Mouse (Mus musculus): Measurements from ENCODE around the gene Pole3. TPM values are rescaled to one million over a fixed set of nuclear protein-coding genes. Genes with fewer than 3 reads are reported as not detected.

Pole3 gene
- total RNA-seq, 1 experiment: 32.1 TPM

GRCm38 (mm10) chr4:62544801-62545200 is 19.9 kb upstream of the Pole3 start:
- Histone ChIP-seq H3K4me1 (ENCODE audit: control insufficient read depth in 2 of 2, insufficient read depth in 2 of 2, low read length in 2 of 2, poor library complexity in 1 of 2) (no peaks in the 10 kb centered on the region), H3K9me3 (ENCODE audit: control insufficient read depth, insufficient read depth, low read depth, low read length) (no peaks in the 10 kb centered on the region), H3K27ac (ENCODE audit: insufficient read depth, low read depth, low read length, poor library complexity, severe bottlenecking) (no peak overlapping the region), H3K36me3 (ENCODE audit: control insufficient read depth, insufficient read depth, low read length, poor library complexity, severe bottlenecking) (no peaks in the 10 kb centered on the region), H3K4me3 (ENCODE audit: insufficient read depth in 1 of 2, low read depth in 1 of 2, low read length in 2 of 2, poor library complexity in 1 of 2, severe bottlenecking in 1 of 2) (no peak overlapping the region), H3K9ac (ENCODE audit: insufficient read depth, low read depth, low read length, poor library complexity, severe bottlenecking) (no peak overlapping the region)
- TF ChIP-seq CHD2 (IDR thresholded peaks at IDR 0.05; ENCODE audit: low read depth, low read length) (no peak), MAFK (IDR thresholded peaks at IDR 0.05; ENCODE audit: insufficient read depth, low read depth, low read length) (no peak), HCFC1 (IDR thresholded peaks at IDR 0.05; ENCODE audit: borderline replicate concordance, insufficient read depth, low read length) (no peak), ZC3H11A (IDR thresholded peaks at IDR 0.05; ENCODE audit: borderline replicate concordance, low read depth, low read length) (no peak), ZNF384 (IDR thresholded peaks at IDR 0.05; ENCODE audit: low read depth, low read length) (no peak)
- in situ Hi-C loops (cut with MboI; ENCODE audit: low sequenced_read_pairs in 2 of 2, unreplicated experiment in 2 of 2): no loop called here
- no peak for DNase-seq (ENCODE audit: low read depth, low spot score)

DNA sequence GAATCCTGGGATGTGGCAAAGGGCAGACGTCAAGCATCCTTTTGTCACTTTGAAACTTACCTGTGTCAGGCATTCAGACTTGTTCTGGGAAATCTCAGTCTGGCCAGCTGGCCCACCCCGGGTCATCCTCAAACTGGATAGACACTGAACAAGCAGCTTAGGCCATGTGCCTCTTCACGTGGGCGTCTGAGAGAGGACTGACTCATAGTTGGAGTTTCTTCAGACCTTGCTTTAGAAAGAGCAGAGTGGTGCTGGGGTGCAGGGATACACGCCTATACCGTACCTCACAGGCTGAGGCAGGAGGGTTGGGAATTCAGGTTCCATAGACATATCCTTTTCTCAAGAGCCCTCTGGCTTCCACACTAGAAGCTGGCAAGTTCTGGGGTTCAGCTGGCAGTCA is 18.9 kb upstream of the Pole3 start:
- TF ChIP-seq MAFK (IDR thresholded peaks at IDR 0.05; ENCODE audit: insufficient read depth, low read depth, low read length) (no peak), ZC3H11A (IDR thresholded peaks at IDR 0.05; ENCODE audit: borderline replicate concordance, low read depth, low read length) (no peak), CHD2 (IDR thresholded peaks at IDR 0.05; ENCODE audit: low read depth, low read length) (no peak), ZNF384 (IDR thresholded peaks at IDR 0.05; ENCODE audit: low read depth, low read length) (no peak), HCFC1 (IDR thresholded peaks at IDR 0.05; ENCODE audit: borderline replicate concordance, insufficient read depth, low read length) (no peak)
- H3K27ac ChIP-seq (ENCODE audit: insufficient read depth, low read depth, low read length, poor library complexity, severe bottlenecking): no peak overlapping the region
- in situ Hi-C loops (cut with MboI; ENCODE audit: low sequenced_read_pairs in 2 of 2, unreplicated experiment in 2 of 2): no loop called here
- DNase-seq (ENCODE audit: low read depth, low spot score): no peak
- no peaks in the 10 kb centered on the region for H3K36me3 ChIP-seq (ENCODE audit: control insufficient read depth, insufficient read depth, low read length, poor library complexity, severe bottlenecking)
- no peaks in the 10 kb centered on the region for H3K4me1 ChIP-seq (ENCODE audit: control insufficient read depth in 2 of 2, insufficient read depth in 2 of 2, low read length in 2 of 2, poor library complexity in 1 of 2)
- no peaks in the 10 kb centered on the region for H3K9me3 ChIP-seq (ENCODE audit: control insufficient read depth, insufficient read depth, low read depth, low read length)
- H3K9ac ChIP-seq (ENCODE audit: insufficient read depth, low read depth, low read length, poor library complexity, severe bottlenecking): no peak overlapping the region
- H3K4me3 ChIP-seq (ENCODE audit: insufficient read depth in 1 of 2, low read depth in 1 of 2, low read length in 2 of 2, poor library complexity in 1 of 2, severe bottlenecking in 1 of 2): no peak overlapping the region

GRCm38 (mm10) chr4:62541802-62542201 is 16.9 kb upstream of the Pole3 start:
- TF ChIP-seq MAFK (IDR thresholded peaks at IDR 0.05; ENCODE audit: insufficient read depth, low read depth, low read length) (no peak), ZC3H11A (IDR thresholded peaks at IDR 0.05; ENCODE audit: borderline replicate concordance, low read depth, low read length) (no peak), ZNF384 (IDR thresholded peaks at IDR 0.05; ENCODE audit: low read depth, low read length) (no peak), CHD2 (IDR thresholded peaks at IDR 0.05; ENCODE audit: low read depth, low read length) (no peak), HCFC1 (IDR thresholded peaks at IDR 0.05; ENCODE audit: borderline replicate concordance, insufficient read depth, low read length) (no peak)
- H3K9ac ChIP-seq (ENCODE audit: insufficient read depth, low read depth, low read length, poor library complexity, severe bottlenecking): no peak overlapping the region

GRCm38 (mm10) chr4:62533729-62534128 is 8.9 kb upstream of the Pole3 start:
- 0 out of 4 replicates have a peak, but pooled peaks cover 0 to 2% of the 10 kb centered on the region in 2 experiments for H3K4me1 ChIP-seq (ENCODE audit: control insufficient read depth in 2 of 2, insufficient read depth in 2 of 2, low read length in 2 of 2, poor library complexity in 1 of 2)
- H3K27ac ChIP-seq (ENCODE audit: insufficient read depth, low read depth, low read length, poor library complexity, severe bottlenecking): no peak overlapping the region
- no peak for TF ChIP-seq CHD2 (IDR thresholded peaks at IDR 0.05; ENCODE audit: low read depth, low read length)
- TF ChIP-seq ZNF384 (IDR thresholded peaks at IDR 0.05; ENCODE audit: low read depth, low read length): no peak
- TF ChIP-seq MAFK (IDR thresholded peaks at IDR 0.05; ENCODE audit: insufficient read depth, low read depth, low read length): no peak
- TF ChIP-seq ZC3H11A (IDR thresholded peaks at IDR 0.05; ENCODE audit: borderline replicate concordance, low read depth, low read length): no peak
- TF ChIP-seq HCFC1 (IDR thresholded peaks at IDR 0.05; ENCODE audit: borderline replicate concordance, insufficient read depth, low read length): no peak
- in situ Hi-C loops (cut with MboI; ENCODE audit: low sequenced_read_pairs in 2 of 2, unreplicated experiment in 2 of 2): no loop called here
- DNase-seq (ENCODE audit: low read depth, low spot score): no peak
- H3K9ac ChIP-seq (ENCODE audit: insufficient read depth, low read depth, low read length, poor library complexity, severe bottlenecking): no peak overlapping the region
- no peaks in the 10 kb centered on the region for H3K36me3 ChIP-seq (ENCODE audit: control insufficient read depth, insufficient read depth, low read length, poor library complexity, severe bottlenecking)
- no peak overlapping the region for H3K4me3 ChIP-seq (ENCODE audit: insufficient read depth in 1 of 2, low read depth in 1 of 2, low read length in 2 of 2, poor library complexity in 1 of 2, severe bottlenecking in 1 of 2)
- no peaks in the 10 kb centered on the region for H3K9me3 ChIP-seq (ENCODE audit: control insufficient read depth, insufficient read depth, low read depth, low read length)

More at GRCm38 (mm10) chr4:62541802-62542201, 16.9 kb upstream of the Pole3 start:
- no peak for DNase-seq (ENCODE audit: low read depth, low spot score)
- in situ Hi-C loops (cut with MboI; ENCODE audit: low sequenced_read_pairs in 2 of 2, unreplicated experiment in 2 of 2): no loop called here
- H3K9me3 ChIP-seq (ENCODE audit: control insufficient read depth, insufficient read depth, low read depth, low read length): no peaks in the 10 kb centered on the region
- H3K4me3 ChIP-seq (ENCODE audit: insufficient read depth in 1 of 2, low read depth in 1 of 2, low read length in 2 of 2, poor library complexity in 1 of 2, severe bottlenecking in 1 of 2): no peak overlapping the region
- no peaks in the 10 kb centered on the region for H3K4me1 ChIP-seq (ENCODE audit: control insufficient read depth in 2 of 2, insufficient read depth in 2 of 2, low read length in 2 of 2, poor library complexity in 1 of 2)
- H3K27ac ChIP-seq (ENCODE audit: insufficient read depth, low read depth, low read length, poor library complexity, severe bottlenecking): no peak overlapping the region
- H3K36me3 ChIP-seq (ENCODE audit: control insufficient read depth, insufficient read depth, low read length, poor library complexity, severe bottlenecking): no peaks in the 10 kb centered on the region

DNA sequence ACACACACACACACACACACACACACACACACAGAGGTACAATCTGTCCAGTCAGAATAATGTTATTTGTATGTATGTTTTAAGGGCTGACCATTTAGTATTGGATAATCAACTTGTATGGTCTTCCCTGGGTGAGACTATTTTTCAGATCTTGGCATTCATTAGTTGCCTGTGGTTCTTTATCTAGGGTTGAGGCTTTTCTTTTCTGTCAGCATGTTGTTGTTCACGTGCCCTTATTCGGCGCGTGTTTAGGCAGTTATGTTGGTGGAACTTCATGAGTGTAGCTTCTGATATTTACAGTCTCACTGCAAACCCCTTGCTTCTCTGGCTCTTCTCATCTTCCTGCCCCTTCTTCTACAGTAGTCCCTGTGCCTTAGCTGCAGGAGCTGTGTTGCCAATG is 2.8 kb upstream of the Pole3 start:
- Histone ChIP-seq H3K27ac (ENCODE audit: insufficient read depth, low read depth, low read length, poor library complexity, severe bottlenecking) (no peak overlapping the region), H3K9me3 (ENCODE audit: control insufficient read depth, insufficient read depth, low read depth, low read length) (no peaks in the 10 kb centered on the region), H3K4me3 (ENCODE audit: insufficient read depth in 1 of 2, low read depth in 1 of 2, low read length in 2 of 2, poor library complexity in 1 of 2, severe bottlenecking in 1 of 2) (no peak overlapping the region), H3K9ac (ENCODE audit: insufficient read depth, low read depth, low read length, poor library complexity, severe bottlenecking) (no peak overlapping the region), H3K36me3 (ENCODE audit: control insufficient read depth, insufficient read depth, low read length, poor library complexity, severe bottlenecking) (peaks cover 5% of the 10 kb centered on the region; the same call in 1 of the 2 replicates), H3K4me1 (ENCODE audit: control insufficient read depth in 2 of 2, insufficient read depth in 2 of 2, low read length in 2 of 2, poor library complexity in 1 of 2) (peaks cover 0 to 8% of the 10 kb centered on the region in 2 experiments; a peak in 2 of 4 replicates)
- no peak for TF ChIP-seq CHD2 (IDR thresholded peaks at IDR 0.05; ENCODE audit: low read depth, low read length)
- TF ChIP-seq HCFC1 (IDR thresholded peaks at IDR 0.05; ENCODE audit: borderline replicate concordance, insufficient read depth, low read length): no peak
- no peak for TF ChIP-seq MAFK (IDR thresholded peaks at IDR 0.05; ENCODE audit: insufficient read depth, low read depth, low read length)
- TF ChIP-seq ZNF384 (IDR thresholded peaks at IDR 0.05; ENCODE audit: low read depth, low read length): no peak
- TF ChIP-seq ZC3H11A (IDR thresholded peaks at IDR 0.05; ENCODE audit: borderline replicate concordance, low read depth, low read length): no peak
- in situ Hi-C loops (cut with MboI; ENCODE audit: low sequenced_read_pairs in 2 of 2, unreplicated experiment in 2 of 2): no loop called here
- DNase-seq (ENCODE audit: low read depth, low spot score): no peak
